Mouse (Mus musculus): ENCODE measurements around the gene Misp. TPM values are rescaled to one million over a fixed set of nuclear protein-coding genes. Genes with fewer than 3 reads are reported as not detected.
A peak's percentile ranks its signal among the peaks of the same experiment; 100 is the strongest.

The Misp gene
- polyA plus RNA-seq, 1 experiment, result 4.0 TPM

DNA sequence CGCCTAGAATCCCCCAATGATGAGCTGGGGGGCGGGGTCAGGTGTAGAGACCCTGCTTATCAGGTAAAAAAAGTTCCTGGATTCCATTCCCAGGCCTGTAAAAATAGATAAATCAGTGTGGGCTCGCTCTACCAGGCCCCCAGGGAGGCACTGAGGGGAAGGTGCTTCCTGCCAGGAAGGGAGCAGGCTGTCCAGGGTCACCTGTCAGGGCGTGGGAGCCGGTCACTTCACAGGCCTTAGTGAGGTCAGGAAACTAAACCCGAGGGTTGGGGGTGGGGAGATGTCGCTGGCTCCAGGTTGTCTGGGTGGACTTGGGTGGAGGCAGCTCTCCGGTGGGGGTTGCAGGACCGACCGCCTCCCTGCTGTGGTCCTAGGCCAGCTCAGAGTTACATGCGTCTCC, 15.2 kb upstream of the Misp start:
- Histone ChIP-seq H3K4me1 (ENCODE audit: control insufficient read depth, insufficient read depth, low read length) (peaks cover 11% of the 10 kb centered on the region), H3K4me3 (replicated peaks; ENCODE audit: extremely low read depth, low read depth, low read length) (no peak overlapping the region)
- no peak for TF ChIP-seq POLR2A (IDR thresholded peaks at IDR 0.05; ENCODE audit: borderline replicate concordance, extremely low read depth, low read depth, low read length)
- no peak for TF ChIP-seq CTCF (IDR thresholded peaks at IDR 0.05; ENCODE audit: insufficient read depth, low read length)
- WGBS, result 48% methylated on average over 11 of the region's 11 CpGs
- no peak for DNase-seq

GRCm38 (mm10) chr10:79806331-79806730, 14.5 kb upstream of the Misp start:
- WGBS, result 89% methylated on average over 9 of the region's 9 CpGs
- TF ChIP-seq POLR2A (IDR thresholded peaks at IDR 0.05; ENCODE audit: borderline replicate concordance, extremely low read depth, low read depth, low read length) (no peak), CTCF (IDR thresholded peaks at IDR 0.05; ENCODE audit: insufficient read depth, low read length) (no peak)
- no peak overlapping the region for H3K4me3 ChIP-seq (replicated peaks; ENCODE audit: extremely low read depth, low read depth, low read length)
- peaks cover 11% of the 10 kb centered on the region for H3K4me1 ChIP-seq (ENCODE audit: control insufficient read depth, insufficient read depth, low read length)
- no peak for DNase-seq

DNA sequence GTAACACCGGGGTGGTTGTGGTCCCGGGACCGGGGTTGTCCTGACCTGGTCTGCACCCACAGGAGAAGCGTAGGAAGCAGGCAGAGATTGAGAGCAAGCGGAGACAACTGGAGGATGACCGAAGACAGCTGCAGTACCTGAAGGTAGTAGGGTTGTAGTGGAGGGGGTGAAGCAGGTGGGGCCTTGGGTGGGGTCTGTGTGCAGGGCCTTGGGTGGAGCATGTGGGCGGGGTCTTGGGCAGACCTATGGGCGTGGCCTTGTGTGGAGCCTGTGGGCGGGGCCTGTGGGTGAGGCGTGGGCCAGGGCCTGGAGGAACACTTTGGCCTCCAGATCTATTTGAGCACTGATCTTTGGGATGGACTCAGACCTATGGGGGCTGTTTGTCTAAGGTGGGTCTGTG, 13.8 kb upstream of the Misp start:
- DNase-seq, result no peak
- TF ChIP-seq CTCF (IDR thresholded peaks at IDR 0.05; ENCODE audit: insufficient read depth, low read length) (no peak), POLR2A (IDR thresholded peaks at IDR 0.05; ENCODE audit: borderline replicate concordance, extremely low read depth, low read depth, low read length) (no peak)
- H3K4me1 ChIP-seq (ENCODE audit: control insufficient read depth, insufficient read depth, low read length), result peaks cover 11% of the 10 kb centered on the region
- no peak overlapping the region for H3K4me3 ChIP-seq (replicated peaks; ENCODE audit: extremely low read depth, low read depth, low read length)
- WGBS, result 79% methylated on average over 10 of the region's 10 CpGs

DNA sequence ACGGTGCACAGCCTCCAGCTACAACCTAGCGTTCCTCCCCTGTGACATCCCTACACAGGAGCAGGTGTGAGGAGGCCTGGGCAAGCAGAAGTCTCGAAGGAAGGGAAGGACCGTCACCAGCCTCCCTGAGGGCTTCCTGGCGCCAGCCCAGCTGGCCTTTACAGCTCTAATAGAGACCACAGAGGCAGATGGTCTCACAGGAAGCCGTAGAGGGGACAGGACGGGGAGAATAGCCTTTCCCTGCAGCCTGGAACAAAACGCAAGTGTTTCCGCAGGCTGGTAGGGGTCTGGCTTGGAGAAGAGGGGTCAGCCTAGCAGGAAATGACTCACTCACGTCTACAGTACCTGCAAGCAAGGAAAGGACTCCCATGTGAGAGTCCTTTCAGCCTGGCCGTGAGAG, 13.0 kb upstream of the Misp start:
- TF ChIP-seq POLR2A (IDR thresholded peaks at IDR 0.05; ENCODE audit: borderline replicate concordance, extremely low read depth, low read depth, low read length), result no peak
- TF ChIP-seq CTCF (IDR thresholded peaks at IDR 0.05; ENCODE audit: insufficient read depth, low read length), result no peak
- 50% methylated on average over 11 of the region's 11 CpGs for WGBS
- Histone ChIP-seq H3K4me3 (replicated peaks; ENCODE audit: extremely low read depth, low read depth, low read length) (no peak overlapping the region), H3K4me1 (ENCODE audit: control insufficient read depth, insufficient read depth, low read length) (peaks cover 6% of the 10 kb centered on the region; the same call in 1 of the 2 replicates)
- DNase-seq, result no peak

DNA sequence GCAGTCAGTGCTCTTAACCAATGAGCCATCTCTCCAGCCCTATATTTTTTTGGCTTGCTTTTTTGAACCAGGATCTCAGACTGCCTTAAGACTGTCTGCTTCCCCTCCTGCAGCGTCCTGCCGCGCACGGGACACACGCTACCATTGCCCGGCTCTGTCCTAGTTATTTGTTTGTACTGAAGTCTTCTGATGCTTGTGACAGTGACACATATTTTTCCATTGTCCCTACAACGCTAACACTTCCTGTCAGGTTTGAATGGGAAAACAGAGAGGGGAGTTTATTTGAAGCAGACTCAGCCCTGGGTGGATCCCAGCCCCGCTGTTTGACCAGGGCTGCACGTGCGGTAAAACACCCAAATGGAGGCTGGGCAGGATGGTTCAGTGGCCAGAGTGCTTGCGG, 12.1 kb upstream of the Misp start:
- 56% methylated on average over 11 of the region's 11 CpGs for WGBS
- DNase-seq, result no peak
- Histone ChIP-seq H3K4me1 (ENCODE audit: control insufficient read depth, insufficient read depth, low read length) (0 out of 2 replicates have a peak, but pooled peaks cover 5% of the 10 kb centered on the region), H3K4me3 (replicated peaks; ENCODE audit: extremely low read depth, low read depth, low read length) (no peak overlapping the region)
- TF ChIP-seq CTCF (IDR thresholded peaks at IDR 0.05; ENCODE audit: insufficient read depth, low read length), result no peak

GRCm38 (mm10) chr10:79811736-79812637, 8.8 kb upstream of the Misp start:
- peak; percentile 96 for TF ChIP-seq CTCF (IDR thresholded peaks at IDR 0.05; ENCODE audit: insufficient read depth, low read length)
- TF ChIP-seq POLR2A (IDR thresholded peaks at IDR 0.05; ENCODE audit: borderline replicate concordance, extremely low read depth, low read depth, low read length), result no peak
- 32% methylated on average over 15 of the region's 15 CpGs for WGBS
- no peak overlapping the region for H3K4me3 ChIP-seq (replicated peaks; ENCODE audit: extremely low read depth, low read depth, low read length)
- 0 out of 2 replicates have a peak, but pooled peaks cover 5% of the 10 kb centered on the region for H3K4me1 ChIP-seq (ENCODE audit: control insufficient read depth, insufficient read depth, low read length)
- DNase-seq, result peak; percentile 89

DNA sequence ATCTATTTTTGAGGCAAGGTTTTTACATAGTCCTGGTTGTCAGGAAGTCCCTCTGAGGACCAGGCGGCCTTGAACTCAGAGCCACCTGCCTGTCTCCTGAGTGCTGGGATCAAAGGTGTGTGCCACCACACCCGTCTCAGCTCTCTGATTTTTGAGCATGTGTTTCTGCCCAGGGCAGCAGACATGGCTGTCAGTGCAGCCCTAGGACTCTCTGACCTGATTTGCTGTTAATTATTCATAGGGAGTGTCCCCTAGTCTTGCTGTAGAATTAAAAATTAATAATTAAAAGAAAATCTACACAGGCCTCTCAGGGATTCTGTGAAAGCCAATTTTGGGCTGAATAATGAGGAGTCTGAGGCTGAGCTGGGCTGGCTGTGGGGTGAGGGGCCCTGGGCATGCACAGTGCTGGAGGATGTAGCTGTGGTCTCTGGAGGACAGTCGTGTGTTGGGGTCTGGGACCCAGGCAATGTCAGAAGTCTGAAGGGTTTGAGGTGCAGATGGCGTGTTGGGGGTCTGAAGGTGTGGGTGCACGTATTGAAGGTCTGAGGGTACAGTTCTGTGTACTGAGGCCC, 6.4 kb upstream of the Misp start:
- DNase-seq, result no peak
- no peaks in the 10 kb centered on the region for H3K4me1 ChIP-seq (ENCODE audit: control insufficient read depth, insufficient read depth, low read length)
- WGBS, result 94% methylated on average over 5 of the region's 5 CpGs
- TF ChIP-seq CTCF (IDR thresholded peaks at IDR 0.05; ENCODE audit: insufficient read depth, low read length) (no peak), POLR2A (IDR thresholded peaks at IDR 0.05; ENCODE audit: borderline replicate concordance, extremely low read depth, low read depth, low read length) (no peak)
- H3K4me3 ChIP-seq (replicated peaks; ENCODE audit: extremely low read depth, low read depth, low read length), result no peak overlapping the region

DNA sequence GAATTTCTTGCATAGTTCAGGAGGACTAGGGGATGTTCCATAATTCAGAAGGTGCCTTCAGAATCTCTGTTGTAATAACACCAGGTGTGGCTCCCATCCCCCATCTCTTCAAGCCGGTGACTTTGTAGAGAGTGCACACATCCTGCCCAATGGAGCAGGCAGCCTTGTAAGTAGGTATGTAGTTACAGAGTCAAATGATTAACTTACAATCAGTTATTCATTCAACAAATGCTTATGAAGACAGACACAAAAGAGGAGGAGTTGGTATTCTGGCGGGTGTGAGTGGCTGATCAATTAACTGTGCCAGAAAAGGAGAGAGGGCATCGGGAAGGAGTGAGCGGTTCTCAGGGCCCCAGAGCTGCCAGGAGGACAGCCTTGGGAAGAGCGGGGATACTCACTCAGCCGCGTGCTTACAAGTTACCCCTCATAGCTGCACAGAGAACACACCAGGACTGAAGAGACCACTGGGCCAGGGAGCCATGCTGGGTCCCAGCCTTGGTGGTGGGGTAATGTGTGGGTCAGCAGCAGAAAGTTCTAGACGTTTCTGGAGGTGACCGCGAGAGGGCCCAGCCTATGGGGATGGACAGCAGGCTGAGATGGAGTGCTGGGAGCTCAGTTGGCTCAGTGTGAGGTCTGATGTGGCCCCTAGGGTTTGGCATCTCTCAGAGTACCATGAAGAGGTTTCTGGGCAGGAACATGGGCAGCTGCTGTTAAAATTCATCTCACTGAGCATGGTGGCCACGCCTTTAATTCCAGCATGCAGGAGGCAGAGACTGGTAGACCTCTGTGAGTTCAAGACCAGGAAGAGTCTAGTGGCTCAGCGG, 4.9 kb upstream of the Misp start:
- no peak for TF ChIP-seq POLR2A (IDR thresholded peaks at IDR 0.05; ENCODE audit: borderline replicate concordance, extremely low read depth, low read depth, low read length)
- no peak for TF ChIP-seq CTCF (IDR thresholded peaks at IDR 0.05; ENCODE audit: insufficient read depth, low read length)

DNA sequence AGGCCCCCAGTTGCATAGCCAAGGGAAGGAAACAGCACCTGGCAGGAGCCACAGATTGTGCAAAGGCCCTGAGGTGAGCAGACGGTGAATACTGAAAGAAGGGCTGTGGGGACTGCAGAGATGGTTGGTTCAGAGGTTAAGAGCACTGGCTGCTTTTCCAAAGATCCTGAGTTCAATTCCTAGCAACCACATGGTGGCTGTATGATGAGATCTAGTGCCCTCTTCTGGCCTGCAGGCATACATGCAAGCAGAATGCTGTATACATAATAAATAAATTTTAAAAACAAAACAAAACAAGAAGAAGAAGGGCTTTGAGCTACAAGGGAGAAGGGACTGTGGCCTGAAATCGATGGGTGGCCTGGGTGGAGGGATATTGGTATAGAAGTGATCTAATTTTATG, 3.7 kb upstream of the Misp start:
- Histone ChIP-seq H3K4me1 (ENCODE audit: control insufficient read depth, insufficient read depth, low read length) (no peaks in the 10 kb centered on the region), H3K4me3 (replicated peaks; ENCODE audit: extremely low read depth, low read depth, low read length) (no peak overlapping the region)
- WGBS, result 88% methylated on average over 2 of the region's 2 CpGs
- no peak for DNase-seq
- TF ChIP-seq POLR2A (IDR thresholded peaks at IDR 0.05; ENCODE audit: borderline replicate concordance, extremely low read depth, low read depth, low read length) (no peak), CTCF (IDR thresholded peaks at IDR 0.05; ENCODE audit: insufficient read depth, low read length) (no peak)

More for the DNA sequence above, 4.9 kb upstream of the Misp start:
- Histone ChIP-seq H3K4me3 (replicated peaks; ENCODE audit: extremely low read depth, low read depth, low read length) (no peak overlapping the region), H3K4me1 (ENCODE audit: control insufficient read depth, insufficient read depth, low read length) (no peaks in the 10 kb centered on the region)
- no peak for DNase-seq
- WGBS, result 86% methylated on average over 12 of the region's 12 CpGs
